Mouse (Mus musculus) hindbrain, embryonic 15.5 days (tissue): Measurements from ENCODE around the gene Nostrin. TPM values are rescaled to one million over a fixed set of nuclear protein-coding genes. Genes with fewer than 3 reads are reported as not detected.

ENCODE experiments used
- polyA plus RNA-seq: library from polyadenylated mRNA; unstranded; fragments of >200 nt; fragmentation: Nextera tagmentation; extraction: Ambion mirVana; gene quantifications from 2 replicates; pipeline ENCODE4 v1.2.1, GENCODE M21; 2015

Nostrin gene
- polyA plus RNA-seq, 1 experiment from 2014 or later: 1.6 TPM

Other genes with a start within 250 kb of the Nostrin start
- gene Spc25, start 70.4 kb downstream of the Nostrin start, polyA plus RNA-seq: 36.4 and 51.3 TPM in 2 replicates
- 0.32 and 0.52 TPM in 2 replicates for gene G6pc2, start 75.3 kb downstream of the Nostrin start, polyA plus RNA-seq
- gene Abcb11, start 206.8 kb downstream of the Nostrin start, polyA plus RNA-seq: not detected in 2 replicates
- not detected in 2 replicates for gene Dhrs9, start 244.6 kb downstream of the Nostrin start, polyA plus RNA-seq